Mouse (Mus musculus): ENCODE data around the gene Lgsn. TPM values are rescaled to one million over a fixed set of nuclear protein-coding genes. Genes with fewer than 3 reads are reported as not detected.

Gene Lgsn
- polyA plus RNA-seq (2012; rRNA removed): not detected in 2 replicates

DNA sequence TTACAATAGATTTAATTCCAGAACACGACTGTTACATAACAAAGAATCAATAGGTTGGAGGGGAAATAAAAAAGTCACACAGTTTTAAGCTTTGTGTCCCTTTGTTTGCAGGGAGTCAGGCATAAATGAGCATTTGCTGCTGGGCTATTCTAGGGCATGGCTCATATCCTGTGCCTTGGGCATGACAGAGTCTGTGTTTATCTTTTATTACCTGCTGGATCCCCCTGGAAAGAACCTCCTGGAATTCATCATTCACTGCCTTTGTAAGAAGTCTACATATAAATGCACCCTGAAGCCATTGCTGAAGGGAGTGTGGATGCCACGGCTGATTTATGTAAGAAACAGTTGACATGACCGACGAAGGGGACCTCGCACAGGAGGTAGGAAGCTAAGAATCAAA lies at the start of gene Lgsn:
Gene Lgsn (plus strand): TSS at position 301 of the 400 bp plus-strand sequence.

DNA sequence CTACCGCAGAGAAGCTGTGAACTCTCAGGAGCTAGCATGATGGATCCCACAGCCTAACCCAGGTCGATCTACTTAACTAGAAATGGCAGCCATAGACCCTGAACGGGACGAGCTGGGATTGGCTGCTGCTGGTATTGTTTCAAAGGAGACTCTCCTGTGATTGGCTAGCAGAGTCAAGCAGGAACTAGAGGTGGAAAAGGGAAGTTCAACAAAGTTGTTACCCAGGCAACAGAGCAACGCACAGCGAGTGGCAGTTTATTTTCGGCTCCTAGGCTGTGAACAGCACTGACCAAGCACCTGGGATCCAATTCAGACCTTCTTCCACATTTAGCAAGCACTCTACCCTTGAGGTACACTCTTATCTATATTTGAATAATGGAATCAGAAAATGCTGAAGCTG lies 46.4 kb downstream of the Lgsn start, which contains the start of the genes 4931428L18Rik and Pih1d3:
Gene 4931428L18Rik (minus strand): TSS at position 121 of the 400 bp plus-strand sequence.
Gene Pih1d3 (plus strand): TSS at position 275 of the 400 bp plus-strand sequence.

Other genes starting within 250 kb of the Lgsn start
- not detected in 2 replicates for gene AC153137.1, start 198.4 kb upstream of the Lgsn start, polyA plus RNA-seq (2012; rRNA removed)
- 0.05 TPM in 1 of 2 replicates, not detected in the other for gene 4931428L18Rik, start 46.3 kb downstream of the Lgsn start, polyA plus RNA-seq (2012; rRNA removed)
- gene Pih1d3, start 46.4 kb downstream of the Lgsn start, polyA plus RNA-seq (2012; rRNA removed): not detected in 2 replicates